Mouse (Mus musculus) liver, postnatal 0 days (tissue): ENCODE data around the gene Pias4.

ENCODE experiments used
- CTCF ChIP-seq: sonication (generic); IDR thresholded peaks from 2 replicates; pipeline ENCODE4 v1.5.1; 2016; ENCODE audit warnings: antibody characterized with exemption, low read depth
- EP300 ChIP-seq: IDR thresholded peaks from 2 replicates; pipeline ENCODE4 v1.6.1; 2016; ENCODE audit warnings: antibody characterized with exemption, low read depth, mild to moderate bottlenecking

- no peak for TF ChIP-seq CTCF
- TF ChIP-seq EP300 = no peak
Measured at GRCm38 (mm10) chr10:81168521-81169244, 960 bp upstream of the Pias4 start.
